Mouse (Mus musculus) right cerebral cortex, postnatal 4 days (tissue): ENCODE measurements around the gene Mad1l1.
"Not testable (repeated sequence)": the region's sequence is repeated elsewhere in the genome, so short reads cannot be mapped to it uniquely, and the experiment has no call there.

ENCODE experiments used
- DNase-seq: peaks from one replicate; pipeline ENCODE4 v3.0.0-alpha.2; 2022

The Mad1l1 gene

GRCm38 (mm10) chr5:140037587-140038233, 283.6 kb downstream of the Mad1l1 start:
- no peak for DNase-seq

GRCm38 (mm10) chr5:140035641-140036040, 285.7 kb downstream of the Mad1l1 start:
- DNase-seq, result no peak

GRCm38 (mm10) chr5:140035025-140035330, 286.4 kb downstream of the Mad1l1 start:
- no peak for DNase-seq

- no peak for DNase-seq
These were observed 286.9 kb downstream of the Mad1l1 start for GRCm38 (mm10) chr5:140034300-140035024.

GRCm38 (mm10) chr5:140026366-140026765, 295.0 kb downstream of the Mad1l1 start:
- no peak for DNase-seq

GRCm38 (mm10) chr5:140025301-140025700, 296.1 kb downstream of the Mad1l1 start:
- no peak for DNase-seq

- DNase-seq, result peak; percentile 49
These were observed 297.3 kb downstream of the Mad1l1 start for GRCm38 (mm10) chr5:140023941-140024500.

GRCm38 (mm10) chr5:140022861-140023260, 298.5 kb downstream of the Mad1l1 start:
- no peak for DNase-seq

GRCm38 (mm10) chr5:140021755-140022154, 299.6 kb downstream of the Mad1l1 start:
- peak; percentile 26 for DNase-seq

- no peak for DNase-seq
These were observed 301.7 kb downstream of the Mad1l1 start for GRCm38 (mm10) chr5:140019616-140020015.

GRCm38 (mm10) chr5:140018780-140019179, 302.6 kb downstream of the Mad1l1 start:
- no peak for DNase-seq

GRCm38 (mm10) chr5:140016896-140017295, 304.5 kb downstream of the Mad1l1 start:
- DNase-seq, result no peak

GRCm38 (mm10) chr5:140013652-140014051, 307.7 kb downstream of the Mad1l1 start:
- no peak for DNase-seq

- DNase-seq, result no peak
These were observed 308.9 kb downstream of the Mad1l1 start for GRCm38 (mm10) chr5:140012286-140012967.

- DNase-seq, result no peak
These were observed 310.9 kb downstream of the Mad1l1 start for GRCm38 (mm10) chr5:140010405-140010804.

- no peak for DNase-seq
These were observed 312.2 kb downstream of the Mad1l1 start for GRCm38 (mm10) chr5:140009083-140009655.

GRCm38 (mm10) chr5:140008523-140008806, 312.9 kb downstream of the Mad1l1 start:
- DNase-seq, result no peak

GRCm38 (mm10) chr5:140007656-140008522, 313.5 kb downstream of the Mad1l1 start:
- no peak for DNase-seq

GRCm38 (mm10) chr5:140006861-140007260, 314.5 kb downstream of the Mad1l1 start:
- no peak for DNase-seq

GRCm38 (mm10) chr5:140002541-140002940, 318.8 kb downstream of the Mad1l1 start:
- DNase-seq, result no peak

- no peak for DNase-seq
These were observed 322.4 kb downstream of the Mad1l1 start for GRCm38 (mm10) chr5:139998916-139999315.

GRCm38 (mm10) chr5:139998321-139998720, 323.0 kb downstream of the Mad1l1 start:
- DNase-seq, result not testable (repeated sequence)

GRCm38 (mm10) chr5:139991531-139991930, 329.8 kb downstream of the Mad1l1 start:
- DNase-seq, result no peak
